Mouse (Mus musculus): ENCODE measurements at regions not wholly inside any gene's neighbourhood (a gene's known extent, or its start where the extent isn't known, plus 50 kb on each side); places are given as distances from the start of the nearest gene placed in this dataset.

DNA sequence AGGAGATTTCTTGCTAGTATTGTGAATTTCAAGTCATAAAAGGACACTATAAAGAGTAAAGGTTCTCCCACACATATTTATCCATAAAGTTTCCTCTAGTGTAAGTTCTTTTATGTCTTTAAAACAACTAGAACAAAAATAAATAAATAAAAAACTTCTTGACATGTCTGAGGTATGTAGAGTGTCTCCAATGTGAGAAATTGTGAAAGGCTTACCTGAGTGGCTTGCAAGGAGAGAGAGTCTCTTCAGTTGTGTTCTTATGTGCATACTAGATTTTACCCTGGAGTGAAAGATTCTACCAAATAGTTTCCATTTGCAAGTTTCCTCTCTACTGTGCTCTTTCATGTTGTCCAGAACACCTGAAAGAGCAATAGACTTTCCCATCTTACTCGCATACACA, 276.8 kb downstream of the Ankrd50 start:
- no peak for DNase-seq

DNA sequence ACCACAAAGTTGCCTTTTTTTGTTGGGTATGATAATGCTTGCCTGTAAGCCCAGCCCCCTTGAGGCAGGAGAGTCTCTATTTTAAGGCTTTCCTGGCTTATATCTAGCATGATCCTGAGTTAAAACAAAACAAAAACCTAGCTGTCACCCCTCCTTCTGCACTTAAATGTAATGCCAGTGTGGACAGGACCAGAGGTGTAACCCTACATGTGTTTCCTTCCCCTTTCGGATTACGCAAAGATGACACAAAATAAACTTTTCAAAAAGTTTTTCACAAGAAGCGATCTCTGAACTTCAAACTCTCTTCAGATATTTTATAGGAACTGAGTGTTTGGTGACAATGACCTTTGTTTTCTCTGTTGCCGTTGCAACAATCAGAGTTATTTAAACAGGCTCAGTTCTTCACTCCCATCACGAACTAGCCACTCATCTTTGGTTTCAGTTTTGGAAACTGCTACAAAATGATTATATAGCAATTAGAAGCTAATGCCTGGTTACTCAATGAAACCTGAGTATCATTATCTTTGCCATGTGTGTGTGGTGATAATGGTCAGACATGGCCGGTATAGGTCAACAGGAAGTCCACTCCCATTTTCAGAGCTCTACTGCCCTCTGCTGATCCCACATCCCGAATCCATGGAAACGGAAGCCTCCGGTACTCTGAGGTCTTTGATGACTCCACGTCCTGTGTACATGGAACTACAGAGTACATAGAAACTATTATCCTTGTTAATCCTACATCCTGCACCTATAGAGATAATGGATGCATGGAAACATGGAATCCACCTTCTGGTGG, 282.6 kb downstream of the Ankrd50 start:
- peak; percentile 81 to 86 for DNase-seq

DNA sequence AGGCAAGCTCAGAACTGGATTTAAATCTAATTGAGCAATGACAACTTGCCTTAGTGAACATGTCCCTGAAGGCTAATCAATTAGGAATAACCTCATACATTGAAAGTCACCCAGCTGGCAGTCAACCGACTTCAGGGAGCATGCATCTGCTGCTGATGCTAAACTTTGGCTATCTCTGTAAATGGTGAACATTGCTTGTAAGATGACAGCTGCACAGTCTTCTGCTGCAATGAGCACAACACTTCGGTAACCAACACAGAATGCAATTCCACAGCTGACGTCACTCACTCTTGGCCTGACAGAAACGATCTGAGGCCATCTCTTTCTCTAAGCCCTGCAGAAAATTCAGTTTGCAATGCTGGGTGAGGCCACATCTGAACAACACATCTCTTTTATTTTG, 290.6 kb downstream of the Ankrd50 start:
- peak; percentile 21 to 33 for DNase-seq

DNA sequence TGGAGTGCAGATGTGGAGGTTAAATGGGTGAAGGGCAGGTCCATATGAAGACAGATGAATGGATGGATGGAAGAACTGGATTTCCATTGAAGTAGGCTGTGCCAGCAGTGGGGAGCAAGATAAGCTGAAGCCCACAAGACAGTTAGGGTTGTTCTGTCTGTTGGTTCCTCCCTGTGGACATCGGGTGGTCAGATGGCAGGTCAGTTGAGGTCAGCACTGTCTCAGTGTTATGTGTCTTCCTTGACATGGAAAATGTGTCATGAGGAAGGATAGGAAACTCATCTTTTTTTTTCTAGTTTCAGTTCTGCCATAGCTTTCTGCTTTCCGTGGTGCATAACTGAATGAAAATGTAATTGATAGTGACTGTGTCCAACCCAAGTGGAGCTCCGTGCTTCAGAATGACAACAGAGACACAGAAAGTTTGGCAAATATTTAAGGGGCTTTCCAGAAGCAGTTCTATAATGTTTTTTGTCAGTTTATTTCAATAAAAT, 297.2 kb downstream of the Ankrd50 start:
- DNase-seq: no peak

DNA sequence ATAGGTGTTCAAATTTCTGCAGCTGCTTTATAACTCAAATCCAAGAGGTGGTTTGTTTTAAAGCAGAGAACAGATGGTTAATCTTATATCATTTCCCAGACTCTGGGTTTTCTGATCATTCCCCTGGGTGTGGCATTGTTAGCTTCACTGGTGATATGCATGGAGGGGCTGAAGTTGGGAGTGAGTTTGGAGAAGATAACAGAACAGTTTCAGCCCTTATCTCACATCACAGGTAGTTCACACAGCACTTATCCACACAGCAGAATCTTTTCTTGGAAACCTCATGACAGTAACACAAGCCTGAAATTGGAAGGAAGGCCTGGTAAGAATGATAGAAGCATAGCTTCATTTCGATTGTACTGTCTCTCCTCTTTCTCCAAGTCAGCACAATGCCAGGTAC, 298.1 kb downstream of the Ankrd50 start:
- no peak for DNase-seq

DNA sequence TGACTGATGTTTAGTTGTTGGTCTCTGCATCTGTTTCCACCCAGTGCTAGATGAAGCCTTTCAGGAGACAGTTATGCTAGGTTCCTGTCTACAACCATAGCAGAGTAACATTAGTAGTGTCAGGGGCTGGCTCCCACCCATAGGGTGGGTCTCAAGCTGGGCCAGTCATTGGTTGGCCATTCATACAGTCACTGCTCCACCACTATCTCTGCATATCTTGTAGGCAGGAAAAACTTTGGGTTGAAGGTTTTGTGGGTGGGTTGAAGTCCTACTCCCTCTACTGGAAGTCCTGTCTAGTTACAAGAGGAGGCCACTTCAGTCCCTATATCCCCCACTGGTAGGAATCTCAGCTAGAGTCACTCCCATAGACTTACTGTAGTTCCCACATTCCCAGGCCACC, 306.3 kb downstream of the Ankrd50 start:
- no peak for DNase-seq

DNA sequence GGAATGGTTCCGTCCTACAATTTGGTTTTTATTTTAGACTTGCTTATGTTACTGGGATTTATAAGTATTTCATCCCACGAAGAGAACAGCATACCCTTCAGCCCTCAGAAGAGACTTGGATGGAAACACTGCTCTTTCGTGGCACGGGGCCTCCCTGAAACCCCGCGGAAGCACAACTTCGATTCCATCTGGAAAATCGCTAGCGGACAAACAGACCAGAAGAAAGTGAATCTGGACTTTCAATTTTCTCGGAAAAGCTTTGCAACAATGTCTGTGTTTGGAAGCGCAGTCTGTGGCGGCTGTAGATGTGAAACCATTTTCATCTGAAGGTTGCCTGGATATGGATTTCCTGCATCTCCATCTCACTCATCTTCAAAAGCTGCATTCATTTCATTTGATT, 308.7 kb downstream of the Ankrd50 start:
- no peak for DNase-seq

DNA sequence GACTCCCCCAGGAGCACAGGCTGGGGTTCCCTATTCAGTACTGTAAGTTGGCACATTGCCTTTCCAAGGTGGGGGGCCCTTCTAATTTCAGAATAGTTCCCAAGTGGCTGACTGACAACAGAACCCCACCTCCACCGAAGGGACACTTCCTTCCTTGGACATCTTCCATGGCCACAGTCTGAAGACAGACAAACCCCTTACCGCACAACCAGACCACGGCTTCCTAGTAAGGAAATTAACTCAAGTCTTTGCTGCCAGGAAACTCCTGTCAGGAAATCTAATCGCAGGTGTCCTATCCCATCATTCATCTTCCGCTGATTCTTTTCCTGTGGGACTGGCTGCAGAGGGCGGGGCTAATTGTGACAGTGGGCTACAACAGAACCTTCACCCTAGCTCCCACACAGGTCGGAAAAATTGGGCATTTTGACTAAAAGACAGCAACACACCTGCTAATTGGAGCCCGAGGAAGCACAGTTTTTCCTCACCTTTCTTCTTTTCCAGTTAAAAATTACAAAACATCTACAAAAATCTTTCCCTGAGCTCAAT, 309.8 kb downstream of the Ankrd50 start:
- DNase-seq: peak in 1 of 2 experiments; percentile 1

DNA sequence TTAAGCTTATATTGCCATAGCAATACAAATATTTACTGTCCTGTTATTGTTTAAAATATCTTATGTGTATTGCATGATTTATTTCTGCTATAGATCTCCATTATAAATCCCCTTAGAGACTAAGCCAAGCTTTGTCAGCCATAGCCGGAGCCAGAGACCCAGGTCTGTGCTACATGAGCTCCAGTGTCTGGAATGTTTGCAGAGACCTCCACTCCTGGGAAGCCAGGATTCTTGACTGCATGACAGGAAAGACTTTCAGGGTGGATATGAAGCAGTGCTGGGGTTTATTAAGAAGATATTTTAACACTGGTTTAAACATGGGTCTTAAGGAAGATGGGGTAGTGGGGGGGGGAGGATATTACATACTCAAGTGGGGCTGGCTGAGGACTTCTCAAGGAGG, 332.2 kb downstream of the Ankrd50 start:
- DNase-seq: no peak

DNA sequence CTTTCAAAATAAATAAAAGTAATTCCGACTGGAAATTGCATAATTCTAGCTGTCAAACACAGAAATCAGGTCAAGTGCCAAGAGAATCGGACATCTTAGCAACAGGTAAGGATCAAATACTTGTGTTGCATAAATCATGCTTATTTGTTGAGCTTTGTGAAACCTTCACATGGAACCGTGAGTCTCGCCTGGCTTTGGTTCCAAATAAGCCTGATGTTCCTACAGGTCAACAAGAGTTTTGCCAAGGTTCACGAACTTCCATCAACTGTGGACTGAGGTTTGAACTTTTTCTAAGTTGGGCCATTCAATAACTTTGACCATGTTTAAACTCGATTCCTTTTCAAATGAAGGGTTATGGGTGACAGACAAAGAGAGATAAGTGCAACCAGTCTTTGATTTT, 332.8 kb downstream of the Ankrd50 start:
- no peak for DNase-seq

DNA sequence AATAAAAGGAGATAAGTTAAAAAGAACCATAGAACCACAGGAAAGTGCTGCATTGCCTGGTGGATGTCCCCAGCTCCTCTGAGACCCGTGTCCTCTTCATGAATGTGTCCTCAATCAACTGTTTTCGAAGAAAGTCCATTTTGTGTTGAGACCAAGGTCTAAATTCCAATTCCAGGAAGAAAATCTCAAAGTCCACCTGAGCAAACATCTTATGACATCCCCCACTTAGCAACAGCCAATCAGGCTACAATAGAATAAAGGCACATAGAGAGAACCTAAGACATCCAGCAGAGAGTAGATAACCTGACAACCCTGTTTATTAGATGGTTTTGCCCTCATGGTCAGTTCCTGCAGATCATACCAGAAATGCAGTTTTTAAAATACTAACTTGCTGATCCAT, 338.0 kb downstream of the Ankrd50 start:
- no peak for DNase-seq

DNA sequence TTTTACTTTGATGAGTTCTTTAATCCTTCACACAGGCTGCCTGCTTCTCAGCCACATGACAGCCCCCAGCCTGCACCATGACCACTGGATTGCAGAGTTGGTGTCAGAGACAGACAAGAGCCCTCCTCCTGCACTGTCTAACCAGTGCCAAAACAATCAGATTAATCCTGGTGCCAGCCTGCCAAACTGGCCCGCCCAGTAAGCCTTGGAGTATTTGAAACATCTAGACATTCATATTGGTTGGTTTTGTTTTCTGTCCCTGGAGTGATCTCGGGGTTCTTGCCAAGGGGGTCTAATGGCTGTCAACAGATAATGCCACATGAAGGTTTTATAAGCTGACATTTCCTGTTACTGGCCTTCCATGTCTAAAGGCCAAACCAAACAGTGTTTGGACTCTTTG, 339.2 kb downstream of the Ankrd50 start:
- DNase-seq: peak in 1 of 2 experiments; percentile 22

DNA sequence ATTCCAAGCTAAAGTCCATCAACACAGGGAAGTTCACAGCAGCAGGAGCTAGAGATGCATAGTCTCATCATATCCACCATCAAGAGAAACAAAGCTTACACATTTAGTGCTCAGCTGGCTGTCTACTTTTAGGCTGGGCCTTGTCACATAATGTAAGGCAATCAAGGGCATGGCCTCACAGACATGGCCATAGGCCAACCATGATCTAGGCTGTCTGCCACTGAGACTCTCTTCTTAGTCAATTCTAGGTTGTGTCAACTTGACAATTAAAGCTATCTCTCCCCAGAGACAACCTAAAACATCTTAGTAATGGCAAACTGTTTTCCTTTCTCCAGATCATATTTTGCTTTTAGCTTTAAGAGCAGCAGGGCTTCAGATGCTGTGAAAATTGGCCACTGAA, 340.0 kb downstream of the Ankrd50 start:
- DNase-seq: peak in 1 of 2 experiments; percentile 16

DNA sequence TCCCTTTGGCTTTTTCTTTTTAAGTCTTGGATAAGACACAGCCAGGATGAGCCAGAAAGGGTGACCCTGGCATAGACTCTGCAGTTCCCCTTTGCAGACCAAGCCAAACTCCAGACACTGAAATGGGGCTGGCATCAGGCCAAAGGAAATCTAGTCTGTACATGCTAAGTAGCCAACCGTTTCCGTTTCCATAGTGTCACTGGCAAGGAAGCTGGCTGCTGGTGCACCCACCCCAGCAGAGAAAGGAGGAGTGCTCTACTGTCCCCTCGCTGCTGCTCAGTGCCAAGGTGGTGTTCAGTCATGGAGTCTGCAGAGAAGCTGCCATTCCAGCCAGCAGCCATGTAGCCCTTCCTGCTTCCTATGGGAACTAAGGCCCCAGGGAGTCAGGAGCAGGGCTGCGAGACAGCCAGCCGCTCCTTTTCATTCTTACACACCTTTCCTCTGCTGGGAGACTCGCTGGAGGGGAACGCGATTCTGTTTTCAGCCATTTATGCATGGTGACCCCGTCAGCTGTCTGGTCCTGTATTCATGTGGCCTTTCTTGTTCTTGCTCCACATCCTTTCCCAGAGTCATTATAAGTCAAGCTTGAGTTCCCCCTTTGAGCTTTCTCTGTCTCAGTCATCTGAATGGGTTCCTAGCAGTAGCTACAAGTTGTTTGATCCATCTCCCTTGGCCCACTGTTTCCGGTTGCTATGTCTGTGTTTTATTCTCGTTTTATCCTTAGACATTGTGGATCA, 341.3 kb downstream of the Ankrd50 start:
- peak; percentile 83 to 85 for DNase-seq

DNA sequence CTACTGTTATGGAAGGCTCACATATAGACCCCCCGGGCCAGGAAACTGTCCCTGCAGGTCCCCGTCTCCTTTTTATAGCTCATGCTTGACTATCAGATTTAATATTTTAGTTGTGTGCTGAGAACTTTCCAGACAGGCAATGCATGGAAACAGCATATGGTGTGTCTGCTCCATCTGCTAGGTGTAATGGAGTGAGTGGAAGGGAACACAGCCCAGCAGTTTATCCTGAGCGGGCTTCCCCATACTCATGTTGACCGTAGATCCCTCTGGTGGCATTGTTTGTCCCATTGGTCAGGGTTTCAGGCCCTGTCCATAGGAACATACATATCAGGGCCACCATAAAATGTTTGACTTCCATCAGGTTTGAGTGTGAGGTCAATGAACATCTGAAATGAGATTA, 345.3 kb downstream of the Ankrd50 start:
- no peak for DNase-seq

DNA sequence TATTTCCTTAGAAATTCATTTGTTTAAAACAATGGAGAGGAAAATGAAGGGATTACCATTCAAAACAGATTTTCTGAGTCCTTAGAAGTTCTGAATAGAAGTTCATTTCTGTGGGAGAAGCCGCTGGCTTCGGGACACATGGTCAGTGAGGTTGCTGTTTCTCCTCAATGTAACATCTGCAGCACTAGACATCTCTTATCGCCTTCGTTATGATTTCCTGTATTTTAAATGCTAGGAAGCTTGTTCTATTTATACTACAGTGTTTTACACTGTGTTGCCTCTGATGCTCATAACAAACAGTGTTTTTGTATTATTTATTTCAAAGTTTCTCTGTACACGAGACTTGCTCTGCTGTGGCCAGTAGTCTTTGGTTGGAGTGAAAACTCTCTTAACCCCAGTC, 346.6 kb downstream of the Ankrd50 start:
- DNase-seq: no peak

DNA sequence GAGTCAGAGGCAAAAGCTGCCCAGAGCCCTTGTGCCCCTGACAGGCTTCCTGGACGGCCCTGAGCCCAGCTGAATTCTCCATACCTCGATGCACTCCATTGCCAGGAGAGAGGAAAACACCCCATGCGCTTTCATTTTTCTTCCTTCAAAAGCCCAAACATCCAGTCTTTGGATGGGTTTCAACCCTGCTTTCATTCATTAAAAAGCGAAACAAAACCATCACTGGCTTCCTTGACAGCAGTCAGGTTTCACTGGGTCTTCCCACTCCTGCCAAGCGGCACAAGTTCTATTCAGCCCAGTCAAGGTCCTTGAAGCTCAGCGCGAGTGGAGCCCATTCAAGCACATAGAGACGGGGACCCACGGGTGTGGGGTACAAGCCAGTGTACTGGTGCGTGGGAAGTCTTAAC, 348.8 kb downstream of the Ankrd50 start:
- DNase-seq: no peak

DNA sequence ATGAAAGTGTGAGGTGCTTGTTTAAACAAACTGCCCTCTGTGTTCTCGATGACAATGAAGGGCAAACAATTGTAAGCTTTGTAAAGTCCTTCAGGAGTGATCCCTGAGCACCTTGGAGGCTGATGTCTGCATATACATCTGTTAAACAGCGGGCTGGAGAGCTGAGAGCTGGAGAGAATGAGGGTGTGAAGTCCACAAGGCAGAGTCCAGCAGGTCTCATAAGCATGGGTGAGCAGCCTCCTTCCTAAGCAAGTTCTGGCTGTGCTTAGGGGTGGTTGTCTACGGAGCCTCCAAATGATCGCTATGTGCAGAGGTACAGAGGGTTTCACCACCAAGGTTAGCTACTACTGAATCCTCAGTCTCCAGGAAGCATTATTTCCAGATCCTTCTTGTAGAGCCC, 350.2 kb downstream of the Ankrd50 start:
- no peak for DNase-seq

DNA sequence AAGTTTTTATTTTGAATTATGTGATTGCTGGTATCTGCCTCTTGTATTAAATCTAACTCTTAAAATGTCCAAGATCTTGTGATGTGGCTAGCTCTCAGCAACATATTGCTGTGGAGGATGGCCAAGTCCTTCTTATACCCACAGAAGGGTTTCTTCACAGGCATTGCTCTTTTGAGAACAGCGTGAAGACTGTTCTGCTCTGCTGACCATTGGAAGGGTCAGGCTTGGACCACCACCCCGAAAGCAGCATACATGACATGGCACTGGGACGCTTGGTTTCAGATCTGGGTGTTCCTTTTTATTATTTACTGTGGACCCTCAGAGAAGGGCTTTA, 352.8 kb downstream of the Ankrd50 start:
- no peak for DNase-seq

DNA sequence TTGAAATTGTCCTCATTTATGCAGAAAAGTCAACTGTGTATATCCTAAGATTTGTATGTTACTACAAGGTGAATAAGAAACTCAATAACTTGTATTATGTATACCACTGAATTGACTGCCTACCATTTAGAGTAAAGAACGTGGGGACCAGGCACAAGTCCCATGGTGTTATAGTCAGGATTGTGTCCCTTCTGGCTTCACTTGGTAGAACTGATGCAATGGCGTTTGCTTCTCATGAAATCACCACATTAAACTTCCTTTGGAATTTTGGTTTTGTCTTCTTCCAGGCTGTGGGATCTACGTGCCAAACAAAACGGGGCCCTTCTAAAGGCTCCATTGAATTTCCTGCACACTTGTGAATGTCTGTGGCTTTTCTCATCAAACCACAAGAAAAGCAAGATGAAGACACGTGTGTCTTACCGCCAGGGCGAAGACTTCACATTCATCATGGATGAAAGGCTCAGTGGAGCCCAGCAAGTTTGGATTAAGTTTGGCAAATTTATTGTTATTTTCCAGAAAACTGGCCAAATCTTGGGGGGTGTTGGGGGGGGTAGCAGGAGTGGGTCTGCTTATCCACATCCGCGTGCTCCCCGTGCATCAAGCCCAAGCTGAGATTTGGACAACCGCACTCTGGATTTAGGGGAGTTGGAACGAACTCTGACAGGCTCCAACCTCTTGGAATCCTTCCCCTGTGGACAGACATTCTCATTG, 353.3 kb downstream of the Ankrd50 start:
- no peak for DNase-seq

DNA sequence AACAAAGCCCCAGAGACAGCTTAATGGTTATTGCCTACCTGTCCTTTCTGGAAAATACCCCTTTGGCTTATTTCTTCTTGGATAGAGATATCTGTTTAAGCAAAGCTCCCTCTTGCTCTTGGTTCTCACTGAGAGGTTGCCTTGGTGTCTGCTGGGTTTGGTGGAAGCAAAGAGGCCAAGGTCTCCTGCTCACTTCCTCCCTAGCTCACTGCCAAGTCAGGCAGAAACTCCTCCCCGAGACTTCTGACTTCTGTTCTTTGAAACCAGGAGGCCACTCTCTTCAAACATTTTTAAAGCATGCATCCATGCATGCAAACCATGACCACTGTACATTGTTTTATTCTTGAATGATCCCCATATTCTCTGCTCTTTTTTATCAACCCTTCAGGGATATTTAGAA, 354.6 kb downstream of the Ankrd50 start:
- no peak for DNase-seq

DNA sequence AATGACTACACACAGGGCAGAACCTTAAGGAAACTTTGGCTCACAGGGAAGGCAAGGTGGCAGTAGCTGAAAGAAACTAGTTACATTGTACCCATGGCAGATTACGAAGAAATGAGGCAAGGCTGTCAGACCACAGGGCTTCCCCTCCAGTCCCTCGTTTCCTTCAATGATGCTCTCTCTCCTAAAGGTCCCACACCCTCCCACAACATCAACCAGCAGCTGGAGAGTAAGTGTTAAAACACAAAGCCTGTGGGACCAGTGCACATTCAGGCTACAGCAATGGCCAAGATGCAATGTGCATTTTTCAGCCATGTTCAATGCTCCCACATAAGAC, 355.5 kb downstream of the Ankrd50 start:
- no peak for DNase-seq

DNA sequence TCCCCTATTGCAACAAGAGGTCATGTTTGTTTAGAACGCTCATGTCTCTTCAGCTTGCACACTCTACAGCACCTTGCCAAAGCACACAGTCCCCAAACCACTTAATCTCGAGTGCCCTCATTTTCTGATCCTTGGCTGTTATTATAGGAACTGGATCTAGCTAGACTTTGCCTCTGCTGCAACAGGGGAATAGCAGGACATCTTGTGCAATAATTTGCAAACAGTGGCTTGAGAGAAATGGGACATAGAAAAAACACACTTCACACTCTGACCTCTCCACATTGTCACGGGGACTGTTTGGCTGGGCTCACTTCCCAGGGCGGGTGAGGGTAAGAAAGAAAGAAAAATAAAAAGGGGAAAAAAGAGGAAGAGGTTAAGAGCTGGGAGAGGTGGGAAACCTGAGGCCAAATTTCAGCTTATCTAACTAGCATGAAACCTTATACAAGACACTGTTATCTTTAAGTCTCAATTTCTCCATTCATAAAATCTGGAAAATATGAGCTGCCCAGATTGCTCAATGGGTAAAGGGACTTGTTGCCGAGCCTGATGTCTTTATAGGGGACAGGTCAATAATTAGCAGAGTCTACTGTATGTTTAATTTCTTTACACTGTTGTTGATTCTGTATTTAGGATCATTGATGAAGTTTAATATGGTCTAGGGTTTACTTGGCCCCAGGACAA, 356.0 kb downstream of the Ankrd50 start:
- no peak for DNase-seq

Measured in cerebellum, postnatal 14 days (tissue).